Mouse (Mus musculus) neural tube, embryonic 15.5 days (tissue): ENCODE data around the gene Dio1. TPM values are rescaled to one million over a fixed set of nuclear protein-coding genes. Genes with fewer than 3 reads are reported as not detected.

Experiments used
- polyA plus RNA-seq: library from polyadenylated mRNA; unstranded; fragments of >200 nt; fragmentation: Nextera tagmentation; extraction: Ambion mirVana; gene quantifications from 2 replicates; pipeline ENCODE4 v1.2.1, GENCODE M21; 2015

Gene Dio1
- polyA plus RNA-seq, 1 experiment from 2014 or later = not detected

Other genes with a start within 250 kb of the Dio1 start
- 84.9 and 85.5 TPM in 2 replicates for gene Mrpl37, start 240.3 kb downstream of the Dio1 start, polyA plus RNA-seq
- gene Cyb5rl, start 240.2 kb downstream of the Dio1 start, polyA plus RNA-seq = 4.4 and 4.7 TPM in 2 replicates
- not detected in 2 replicates for gene Cdcp2, start 210.3 kb downstream of the Dio1 start, polyA plus RNA-seq
- 391 and 405 TPM in 2 replicates for gene Tmem59, start 128.8 kb downstream of the Dio1 start, polyA plus RNA-seq
- gene Tceanc2, start 128.1 kb downstream of the Dio1 start, polyA plus RNA-seq = 17.7 and 36.3 TPM in 2 replicates
- gene Ldlrad1, start 98.0 kb downstream of the Dio1 start, polyA plus RNA-seq = not detected in 2 replicates
- 54.6 and 63.7 TPM in 2 replicates for gene Lrrc42, start 53.6 kb downstream of the Dio1 start, polyA plus RNA-seq
- gene Hspb11, start 53.6 kb downstream of the Dio1 start, polyA plus RNA-seq = 40.6 and 41.8 TPM in 2 replicates
- gene Yipf1, start 7.2 kb upstream of the Dio1 start, polyA plus RNA-seq = 68.4 and 73.1 TPM in 2 replicates
- gene Ndc1, start 60.6 kb upstream of the Dio1 start, polyA plus RNA-seq = 17.1 and 20.5 TPM in 2 replicates
- 3.8 and 5.5 TPM in 2 replicates for gene Glis1, start 127.4 kb upstream of the Dio1 start, polyA plus RNA-seq